Mouse (Mus musculus): ENCODE results near the gene Aldh1a2. TPM values are rescaled to one million over a fixed set of nuclear protein-coding genes. Genes with fewer than 3 reads are reported as not detected.

The Aldh1a2 gene
- polyA plus RNA-seq (2012; rRNA removed), result 14.2 and 14.5 TPM in 2 replicates

- DNase-seq (ENCODE audit: low read depth), result no peak
Observed at GRCm38 (mm10) chr9:71215248-71216035, at the start of gene Aldh1a2. Gene Aldh1a2 (plus strand): TSS chr9:71215789.

DNA sequence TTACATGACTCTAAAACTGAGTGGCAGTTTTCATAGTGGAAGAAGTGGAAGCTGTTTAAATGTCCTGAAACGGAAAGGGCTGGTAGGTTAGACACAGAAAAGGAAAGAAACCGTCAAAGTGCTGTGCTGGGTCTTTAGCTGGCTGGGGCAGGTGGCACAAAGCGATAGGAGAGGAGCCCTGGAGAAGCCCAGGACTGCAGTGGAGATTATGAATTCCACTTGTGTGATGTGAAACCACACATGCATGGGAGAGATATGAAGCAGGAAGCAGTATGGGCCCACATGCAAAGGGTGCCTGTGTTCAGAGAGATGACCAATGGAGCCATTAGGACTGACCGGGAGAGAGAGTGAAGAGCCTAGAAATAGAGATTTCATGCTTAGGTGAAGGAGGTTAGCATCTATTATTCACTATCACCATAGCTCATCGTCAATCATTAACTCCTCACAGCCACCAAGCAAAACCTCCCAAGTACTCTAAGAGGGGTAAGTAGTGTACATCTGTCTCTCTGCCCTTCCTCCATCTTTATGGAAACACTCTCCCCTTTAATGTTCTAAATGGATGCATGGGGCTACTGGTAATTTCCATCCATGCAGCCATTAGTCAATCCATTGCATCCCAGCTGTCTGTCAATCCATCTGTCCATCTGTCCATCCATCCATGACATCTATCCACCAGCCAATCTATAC lies 49.4 kb upstream of the Aldh1a2 start:
- no peak for DNase-seq (ENCODE audit: low read depth)

GRCm38 (mm10) chr9:71166871-71167465 lies 48.6 kb upstream of the Aldh1a2 start:
- DNase-seq (ENCODE audit: low read depth), result no peak

GRCm38 (mm10) chr9:71167473-71168215 lies 47.9 kb upstream of the Aldh1a2 start:
- DNase-seq (ENCODE audit: low read depth), result no peak

DNA sequence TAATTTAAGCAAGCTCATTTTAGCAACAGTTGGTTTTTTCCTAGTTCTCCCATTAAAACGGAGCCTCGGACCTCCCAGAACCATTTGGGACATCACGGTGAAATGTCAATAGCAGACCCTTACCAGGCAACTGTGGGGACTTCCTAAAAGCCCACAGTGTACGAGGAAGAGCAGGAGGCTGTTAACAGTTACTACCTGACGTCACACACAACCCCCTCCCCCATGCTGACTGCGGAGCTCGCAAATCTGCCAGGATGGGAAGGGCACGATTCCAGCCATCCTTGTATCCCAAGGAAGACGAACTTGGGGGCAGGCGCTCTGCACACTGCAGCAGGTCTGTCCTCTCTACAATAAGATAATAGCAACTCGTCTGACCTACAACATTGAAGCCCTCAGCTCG lies 47.1 kb upstream of the Aldh1a2 start, which contains the start of gene Aqp9:
Gene Aqp9 (minus strand): TSS at position 172 of the 400 bp plus-strand sequence.
- DNase-seq (ENCODE audit: low read depth), result no peak

DNA sequence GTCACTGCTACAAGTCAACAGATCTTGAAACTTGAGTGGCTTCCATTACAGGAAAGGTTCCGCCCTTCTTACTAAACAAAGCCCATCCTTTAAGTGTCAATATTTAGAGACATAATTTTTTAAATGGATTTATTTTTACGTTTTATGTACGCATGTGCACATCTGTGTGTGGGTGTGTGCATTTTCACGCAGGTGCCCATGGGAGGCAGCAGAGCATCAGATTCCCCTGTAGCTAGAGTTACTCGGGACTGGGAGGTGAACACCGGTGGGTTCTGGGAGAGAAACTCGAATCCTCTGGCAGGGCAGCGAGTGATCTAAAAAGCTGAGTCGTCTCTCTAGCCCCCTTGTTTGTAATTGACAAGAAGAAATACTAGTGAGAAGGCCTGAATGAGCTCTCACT lies 42.1 kb upstream of the Aldh1a2 start:
- DNase-seq (ENCODE audit: low read depth), result no peak

DNA sequence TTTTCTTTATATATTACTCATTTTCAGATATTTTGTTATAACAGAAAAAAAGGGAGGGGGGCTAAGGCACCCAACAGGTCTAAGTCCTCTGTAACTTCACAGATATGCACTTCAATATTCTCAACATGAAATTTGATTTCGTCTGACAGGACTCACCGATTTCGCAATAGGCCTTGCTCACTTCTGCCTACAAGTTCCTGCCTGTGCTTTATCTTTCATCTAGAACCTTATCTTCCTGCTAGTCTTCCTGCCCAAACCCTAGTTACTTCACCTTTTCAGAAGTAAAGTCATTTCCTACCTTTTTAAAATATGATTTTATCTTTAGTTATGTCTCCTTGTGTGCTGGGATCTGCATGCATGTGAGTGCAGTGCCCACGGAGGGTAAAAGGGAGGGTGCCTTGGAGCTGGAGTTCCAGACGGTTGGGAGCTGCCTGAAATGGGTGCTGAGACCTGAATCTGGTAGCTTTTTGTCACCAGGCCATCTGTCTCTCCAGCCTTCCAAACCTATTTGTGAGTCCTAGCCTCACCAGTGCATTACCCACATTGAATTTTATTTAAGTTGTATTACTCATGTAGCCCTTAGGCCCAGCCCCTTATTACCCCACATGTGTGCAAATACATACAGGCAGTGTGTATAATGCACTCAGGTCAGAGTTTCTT lies 41.1 kb upstream of the Aldh1a2 start:
- no peak for DNase-seq (ENCODE audit: low read depth)

DNA sequence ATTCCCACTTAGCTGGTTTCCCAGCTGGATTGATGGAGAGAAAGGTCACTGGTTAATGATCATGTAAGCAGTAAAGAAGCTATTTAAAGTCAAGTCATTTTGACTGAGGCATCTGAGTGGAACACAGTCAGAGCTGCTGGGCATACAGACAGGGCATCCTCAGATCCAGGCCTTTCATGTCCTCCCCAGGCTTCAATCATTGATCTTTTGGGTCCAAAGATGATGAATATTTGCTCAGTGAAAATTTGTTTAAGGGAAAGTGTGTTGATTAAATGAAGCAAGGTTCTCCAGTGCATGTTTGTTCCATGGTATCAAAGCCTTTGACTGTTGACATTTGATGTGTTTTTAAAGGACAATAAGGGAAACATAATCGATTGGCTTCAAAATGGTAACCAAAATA lies 39.9 kb upstream of the Aldh1a2 start:
- DNase-seq (ENCODE audit: low read depth), result no peak

- DNase-seq (ENCODE audit: low read depth), result no peak
Observed at GRCm38 (mm10) chr9:71179276-71179896, 36.2 kb upstream of the Aldh1a2 start.

GRCm38 (mm10) chr9:71179964-71180700 lies 35.5 kb upstream of the Aldh1a2 start:
- DNase-seq (ENCODE audit: low read depth), result no peak

DNA sequence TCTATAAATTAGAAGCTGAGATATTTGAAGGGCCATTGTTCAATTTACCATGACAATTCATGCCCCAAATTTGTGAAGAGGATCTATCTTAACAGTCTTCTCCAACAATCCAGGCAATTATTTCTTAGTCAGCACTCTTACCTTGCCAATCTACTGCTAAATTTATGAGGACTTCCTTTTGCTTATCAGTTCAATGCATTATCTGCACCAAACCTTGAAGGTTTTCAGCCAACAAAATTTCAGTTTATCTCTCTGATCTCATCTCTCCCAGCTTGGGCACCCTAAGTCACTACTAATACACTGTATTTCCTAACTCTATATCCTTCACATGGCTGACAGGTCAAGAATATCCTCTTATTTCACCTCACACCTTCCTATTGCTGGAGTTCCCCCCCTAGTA lies 30.3 kb upstream of the Aldh1a2 start:
- DNase-seq (ENCODE audit: low read depth), result no peak

- no peak for DNase-seq (ENCODE audit: low read depth)
Observed at GRCm38 (mm10) chr9:71185823-71186222, 29.8 kb upstream of the Aldh1a2 start.

DNA sequence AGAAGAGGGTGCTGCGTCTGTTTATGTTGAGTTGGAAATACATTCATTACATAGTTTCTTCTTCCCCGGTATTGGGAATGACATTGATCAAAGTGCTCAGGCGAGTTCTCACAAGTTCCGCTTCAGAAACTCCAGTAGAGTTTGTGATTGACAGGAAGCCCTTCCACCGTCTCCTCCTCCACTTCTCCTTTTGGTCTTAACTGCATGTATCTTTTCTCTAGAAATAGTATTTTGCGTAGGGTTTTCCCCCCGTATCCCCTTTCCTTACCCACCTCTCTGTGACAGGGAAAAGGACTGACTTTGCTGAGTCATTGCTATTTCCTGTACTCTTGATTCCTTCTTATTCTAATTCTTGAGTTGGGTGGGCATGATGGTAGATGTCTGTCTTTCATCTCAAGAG lies 28.2 kb upstream of the Aldh1a2 start:
- no peak for DNase-seq (ENCODE audit: low read depth)

GRCm38 (mm10) chr9:71188647-71189415 lies 26.8 kb upstream of the Aldh1a2 start:
- DNase-seq (ENCODE audit: low read depth), result no peak

GRCm38 (mm10) chr9:71198826-71199225 lies 16.8 kb upstream of the Aldh1a2 start:
- no peak for DNase-seq (ENCODE audit: low read depth)

GRCm38 (mm10) chr9:71202265-71202664 lies 13.3 kb upstream of the Aldh1a2 start:
- no peak for DNase-seq (ENCODE audit: low read depth)

GRCm38 (mm10) chr9:71209299-71209698 lies 6.3 kb upstream of the Aldh1a2 start:
- no peak for DNase-seq (ENCODE audit: low read depth)

DNA sequence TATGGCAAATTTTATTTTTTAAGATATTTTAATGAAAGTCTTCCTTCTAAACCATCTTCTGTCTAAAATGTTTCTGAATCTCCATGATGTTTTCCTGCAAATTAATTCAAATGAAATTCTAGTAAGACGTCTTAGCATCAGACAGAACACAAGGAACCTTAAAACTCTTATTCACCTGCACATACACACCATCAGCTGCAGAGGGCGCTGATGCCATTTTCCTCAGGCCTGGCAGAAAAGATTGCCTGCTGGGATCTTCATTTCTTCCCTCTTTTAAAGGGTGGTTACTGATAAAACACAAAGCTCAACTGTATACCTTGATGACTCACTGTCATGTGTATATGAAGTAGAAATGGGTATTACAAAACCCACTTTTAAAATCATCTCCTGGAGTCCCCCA lies 4.7 kb upstream of the Aldh1a2 start:
- no peak for DNase-seq (ENCODE audit: low read depth)

DNA sequence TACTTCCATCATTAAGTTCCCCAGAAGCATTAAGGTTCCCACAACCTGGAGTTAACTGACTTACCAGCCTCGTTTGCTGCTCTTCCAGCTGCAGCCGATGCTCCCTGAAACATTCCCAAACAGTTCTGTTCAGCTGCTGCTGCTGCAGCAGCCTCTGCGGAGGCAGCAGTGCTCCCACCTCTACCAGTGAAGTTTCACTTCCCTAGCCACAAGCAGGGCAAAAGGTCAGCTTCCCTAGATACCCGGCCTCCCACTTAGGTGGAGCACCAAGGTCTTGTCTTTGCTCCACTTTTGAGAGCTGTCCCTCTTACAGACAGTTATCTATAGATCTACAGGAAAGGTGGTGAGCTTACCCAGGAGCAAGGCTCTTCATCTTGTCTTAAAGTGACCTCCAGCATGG lies 2.0 kb upstream of the Aldh1a2 start:
- no peak for DNase-seq (ENCODE audit: low read depth)
